Mouse (Mus musculus): ENCODE results near the gene Spaca4. TPM values are rescaled to one million over a fixed set of nuclear protein-coding genes. Genes with fewer than 3 reads are reported as not detected.

Spaca4 gene
- total and polyA plus RNA-seq, 3 experiments = not detected

DNA sequence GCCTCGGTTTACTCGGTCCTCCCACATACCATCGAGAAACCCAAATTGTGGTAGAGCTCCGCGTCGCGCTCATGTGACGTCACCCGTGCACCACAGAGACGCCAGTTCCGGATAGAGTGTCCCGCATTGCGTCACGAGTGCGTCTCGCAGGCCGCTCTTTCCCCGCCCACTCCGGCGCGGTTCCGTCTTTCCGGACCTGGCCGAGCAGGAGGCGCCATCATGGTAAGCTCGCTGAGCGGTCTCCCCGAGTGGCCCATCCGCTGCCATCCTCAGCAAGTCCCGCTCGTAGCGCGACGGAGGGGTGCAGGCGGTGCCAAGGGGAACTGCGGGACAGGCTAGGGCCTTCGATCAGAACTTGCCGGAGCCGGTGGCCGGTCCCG is 7.7 kb downstream of the Spaca4 start, which contains the start of gene Sphk2 (continued):
- peak; percentile 99 for TF ChIP-seq NELFE (IDR thresholded peaks at IDR 0.05; ENCODE audit: low read depth, low read length)
- TF ChIP-seq ZC3H11A (IDR thresholded peaks at IDR 0.05; ENCODE audit: low read depth, low read length) = no peak
- peak; percentile 96 for TF ChIP-seq ZMIZ1 (IDR thresholded peaks at IDR 0.05; ENCODE audit: low read depth, low read length)
- peak; percentile 95 for TF ChIP-seq TBP (conservative IDR thresholded peaks at IDR 0.05; ENCODE audit: low read depth, low read length)
- TF ChIP-seq NRF1 (IDR thresholded peaks at IDR 0.05; ENCODE audit: low read depth, low read length) = peak; percentile 71
- TF ChIP-seq TCF12 (IDR thresholded peaks at IDR 0.05; ENCODE audit: low read depth, low read length) = peak; percentile 98
- TF ChIP-seq EP300 (IDR thresholded peaks at IDR 0.05; ENCODE audit: low read length) = no peak
- TF ChIP-seq CHD2 (IDR thresholded peaks at IDR 0.05; ENCODE audit: low read length) = no peak; the same call in none of the 2 replicates
- TF ChIP-seq ZKSCAN1 (IDR thresholded peaks at IDR 0.05; ENCODE audit: borderline replicate concordance, low read depth, low read length) = no peak; the same call in 1 of the 2 replicates
- TF ChIP-seq E2F4 (IDR thresholded peaks at IDR 0.05; ENCODE audit: insufficient replicate concordance, low read depth, low read length) = peak; percentile 73; the same call in 1 of the 2 replicates
- TF ChIP-seq MXI1 (IDR thresholded peaks at IDR 0.05; ENCODE audit: low read depth, low read length) = peak; percentile 93
- no peak for TF ChIP-seq ZNF384 (IDR thresholded peaks at IDR 0.05; ENCODE audit: low read depth, low read length)
- peak; percentile 93 for TF ChIP-seq MAX (IDR thresholded peaks at IDR 0.05; ENCODE audit: low read length)
- no peak for TF ChIP-seq SMC3 (IDR thresholded peaks at IDR 0.05; ENCODE audit: low read depth, low read length)
- TF ChIP-seq SIN3A (IDR thresholded peaks at IDR 0.05; ENCODE audit: low read length) = peak; percentile 99
- TF ChIP-seq CHD1 (IDR thresholded peaks at IDR 0.05; ENCODE audit: low read depth, low read length) = no peak
- peak; percentile 97 for TF ChIP-seq KAT2A (IDR thresholded peaks at IDR 0.05; ENCODE audit: insufficient replicate concordance, low read length)

DNA sequence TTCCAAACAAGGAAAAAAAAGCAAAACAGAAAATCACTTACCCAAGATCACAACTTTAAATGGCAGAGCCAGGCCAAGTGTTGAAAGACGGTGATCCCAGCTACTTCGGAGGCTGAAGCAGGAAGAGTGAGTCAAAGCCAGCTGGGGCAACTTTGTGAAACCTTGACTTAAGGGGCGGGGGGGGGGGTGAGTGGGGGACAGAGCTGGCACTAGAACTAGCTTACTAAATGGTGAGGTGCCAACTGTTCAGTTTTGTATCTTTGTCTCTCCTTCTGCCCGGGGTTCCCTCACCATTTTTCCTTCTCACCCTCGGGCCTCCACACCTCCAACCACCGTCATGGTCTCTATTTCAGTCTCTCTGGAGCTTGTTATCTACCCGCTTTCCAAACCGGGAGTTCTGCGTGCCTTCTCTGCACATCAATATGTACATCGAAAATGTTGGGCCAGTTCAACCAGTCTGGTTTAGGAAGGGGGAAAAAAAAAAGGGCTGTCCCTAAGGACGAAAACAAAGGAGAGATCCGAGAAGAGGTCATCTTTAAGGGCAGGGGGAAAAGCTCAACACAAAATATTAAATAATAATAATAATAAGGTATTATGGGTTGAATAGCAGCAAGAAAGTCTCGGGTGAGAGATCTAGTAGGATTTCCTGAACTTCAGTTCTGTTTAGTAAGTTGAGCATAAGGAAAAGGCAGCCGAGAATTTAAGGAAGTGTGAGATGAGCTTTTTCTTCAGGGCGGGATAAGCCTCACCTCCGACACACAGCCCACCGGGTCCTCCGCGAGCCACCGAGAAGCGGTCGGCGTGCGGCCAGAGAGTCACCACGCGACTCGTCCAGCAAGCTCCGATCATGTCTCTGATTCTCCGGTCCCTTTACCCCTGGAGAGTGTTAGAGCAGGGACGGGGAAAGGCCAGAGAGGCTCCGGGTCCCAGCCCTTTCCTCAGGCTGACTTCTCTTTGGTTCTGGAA is 8.4 kb downstream of the Spaca4 start:
- Histone ChIP-seq H3K79me2 (replicated peaks; ENCODE audit: control insufficient read depth, extremely low read depth, insufficient read depth, poor library complexity, severe bottlenecking) (peaks cover 47% of the 10 kb centered on the region), H3K9ac (ENCODE audit: insufficient read depth, low read depth) (peak overlapping the region; percentile 91), H3K9me3 (replicated peaks; ENCODE audit: low read length) (no peaks in the 10 kb centered on the region), H3K27ac (ENCODE audit: insufficient read depth, low read depth) (peak overlapping the region; percentile 55), H3K36me3 (replicated peaks in 1 of 2; ENCODE audit: control insufficient read depth in 1 of 2, insufficient read depth in 1 of 2, low read length in 1 of 2) (peaks cover 46 to 64% of the 10 kb centered on the region in 2 experiments), H3K4me1 (ENCODE audit: control insufficient read depth in 1 of 2, insufficient read depth in 2 of 2) (peaks cover 7 to 44% of the 10 kb centered on the region in 2 experiments; a peak in 3 of 4 replicates), H3K27me3 (replicated peaks) (no peaks in the 10 kb centered on the region), H3K4me3 (replicated peaks in 1 of 3; ENCODE audit: low read depth in 2 of 3, low read length in 2 of 3, poor library complexity in 1 of 3) (peak overlapping the region; percentile 77 to 100 (median 92)), H3K4me2 (ENCODE audit: insufficient read depth, low read depth, poor library complexity, severe bottlenecking) (peak overlapping the region; percentile 89)
- dilution Hi-C loops (cut with MboI; ENCODE audit: extremely low pct_ligation_motif_present, extremely low pct_unique_long_range_greater_than_20kb, low sequenced_read_pairs) = no loop called here
- TF ChIP-seq SIN3A (IDR thresholded peaks at IDR 0.05; ENCODE audit: low read length) = no peak
- TF ChIP-seq RAD21 (IDR thresholded peaks at IDR 0.05; ENCODE audit: low read depth, low read length) = no peak
- no peak for TF ChIP-seq BHLHE40 (IDR thresholded peaks at IDR 0.05; ENCODE audit: low read depth, low read length)
- no peak for TF ChIP-seq UBTF (IDR thresholded peaks at IDR 0.05; ENCODE audit: low read depth, low read length)
- no peak for TF ChIP-seq ETS1 (conservative IDR thresholded peaks at IDR 0.05; ENCODE audit: low read depth, low read length)
- TF ChIP-seq ZNF384 (IDR thresholded peaks at IDR 0.05; ENCODE audit: low read depth, low read length) = no peak
- TF ChIP-seq CTCF (conservative IDR thresholded peaks at IDR 0.05 in 1 of 2, IDR thresholded peaks at IDR 0.05 in 1 of 2; ENCODE audit: low read depth in 2 of 2, low read length in 2 of 2) = no peak
- TF ChIP-seq POLR2A (IDR thresholded peaks at IDR 0.05; ENCODE audit: low read depth, low read length) = no peak
- no peak for TF ChIP-seq CHD1 (IDR thresholded peaks at IDR 0.05; ENCODE audit: low read depth, low read length)
- TF ChIP-seq CHD2 (IDR thresholded peaks at IDR 0.05; ENCODE audit: low read length) = no peak; the same call in 1 of the 2 replicates
- no peak for TF ChIP-seq JUND (conservative IDR thresholded peaks at IDR 0.05; ENCODE audit: low read depth, low read length)
- no peak for TF ChIP-seq HCFC1 (IDR thresholded peaks at IDR 0.05; ENCODE audit: low read depth, low read length)
- TF ChIP-seq SMC3 (IDR thresholded peaks at IDR 0.05; ENCODE audit: low read depth, low read length) = no peak
- DNase-seq (ENCODE audit: extremely low read depth) = no peak
- in situ Hi-C loops (cut with MboI; ENCODE audit: low pct_ligation_motif_present, low pct_unique_long_range_greater_than_20kb, low sequenced_read_pairs) = no loop called here

Measured in CH12.LX (cell line).